Mouse (Mus musculus) hindbrain, embryonic 14.5 days (tissue): ENCODE results near the gene Ap2s1. TPM values are rescaled to one million over a fixed set of nuclear protein-coding genes. Genes with fewer than 3 reads are reported as not detected.
A peak's percentile ranks its signal among the peaks of the same experiment; 100 is the strongest.

Experiments
- ATAC-seq: fragments of 200-750 bp; cut with Nextera tagmentation; 2 replicates; pipeline ENCODE4 v1.8.0; 2017; ENCODE audit warnings: moderate number of reproducible peaks, mild to moderate bottlenecking, moderate TSS enrichment, moderate library complexity; ENCODE audit not compliant: low FRiP score
- DNase-seq: peaks from one replicate; pipeline ENCODE4 v3.0.0-alpha.2; 2015; ENCODE audit warnings: low spot score
- H3K27ac ChIP-seq: fragments of 300-500 bp; sonication (generic); 2 replicates; pipeline ENCODE4 v1.5.1; 2014; ENCODE audit warnings: mild to moderate bottlenecking, moderate library complexity
- H3K27me3 ChIP-seq: fragments of 300-500 bp; sonication (generic); 2 replicates; pipeline ENCODE4 v1.6.1; 2014; ENCODE audit warnings: mild to moderate bottlenecking, low read length, mixed read lengths; ENCODE audit not compliant: control insufficient read depth, insufficient read depth
- H3K36me3 ChIP-seq: fragments of 300-500 bp; sonication (generic); replicated peaks from 2 replicates; pipeline ENCODE4 v1.6.1; 2014; ENCODE audit not compliant: control insufficient read depth, insufficient read depth
- H3K4me1 ChIP-seq: fragments of 300-500 bp; sonication (generic); replicated peaks from 2 replicates; pipeline ENCODE4 v1.6.1; 2014; ENCODE audit warnings: antibody characterized with exemption, low read length, mixed read lengths; ENCODE audit not compliant: control insufficient read depth, insufficient read depth
- H3K4me2 ChIP-seq: fragments of 300-500 bp; sonication (generic); replicated peaks from 2 replicates; pipeline ENCODE4 v1.6.1; 2014; ENCODE audit warnings: mild to moderate bottlenecking, moderate library complexity
- H3K4me3 ChIP-seq: fragments of 300-500 bp; sonication (generic); replicated peaks from 2 replicates; pipeline ENCODE4 v1.5.1; 2014; ENCODE audit warnings: mild to moderate bottlenecking, low read length
- H3K9ac ChIP-seq: fragments of 300-500 bp; sonication (generic); 2 replicates; pipeline ENCODE4 v1.6.1; 2014
- H3K9me3 ChIP-seq: fragments of 300-500 bp; sonication (generic); 2 replicates; pipeline ENCODE4 v1.6.1; 2016; ENCODE audit warnings: low read length; ENCODE audit not compliant: control insufficient read depth
- WGBS: fragments of 180-500 bp; shearing (Covaris S2); extraction: QIAGEN DNeasy Blood & Tissue Kit; methylation state at CpG from one replicate; pipeline ENCODE4 v1.1.7; 2014; 5-methylcytosine and 5-hydroxymethylcytosine counted together
- polyA plus RNA-seq: library from polyadenylated mRNA; unstranded; fragments of >200 nt; fragmentation: Nextera tagmentation; extraction: Ambion mirVana; gene quantifications from 2 replicates; pipeline ENCODE4 v1.2.1, GENCODE M21; 2014

The Ap2s1 gene
- polyA plus RNA-seq, result 446 and 463 TPM in 2 replicates

DNA sequence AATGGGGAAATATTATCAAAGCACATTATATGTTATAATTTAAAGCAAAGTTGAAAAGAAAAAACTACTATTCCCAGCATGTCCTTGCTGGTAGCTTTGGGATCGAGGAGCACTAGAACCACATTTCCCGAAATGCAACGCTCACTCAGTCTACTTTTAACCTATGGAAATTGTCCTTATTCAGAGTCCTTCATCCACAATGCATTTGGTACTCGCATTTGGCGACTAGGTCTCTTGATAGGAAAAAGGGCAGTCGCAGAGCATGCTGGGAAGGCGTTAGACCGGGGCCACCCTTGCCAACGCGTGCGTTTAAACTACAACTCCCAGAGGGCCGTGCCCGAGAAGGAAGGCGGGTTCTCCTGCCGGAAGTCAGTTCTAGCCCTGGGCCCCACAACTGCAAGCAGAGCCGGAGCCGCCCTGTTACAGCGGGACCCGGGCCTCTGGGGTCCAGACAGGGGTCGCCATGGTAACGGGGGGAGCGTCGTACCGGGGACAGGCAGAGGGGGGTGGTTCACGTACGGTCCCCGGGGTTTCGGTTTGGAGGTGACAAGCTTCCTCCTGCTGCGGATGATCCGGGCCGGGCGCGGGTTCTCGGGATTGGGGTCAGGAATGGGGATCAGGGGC lies at the start of gene Ap2s1:
Gene Ap2s1, plus strand, starts transcription at position 338 of the 624 bp plus-strand sequence.
- no peaks in the 10 kb centered on the region for H3K9me3 ChIP-seq
- no peak within 1 kb of the TSS; the same call in 1 of the 2 replicates for H3K27ac ChIP-seq
- H3K4me1 ChIP-seq, result peaks cover 11% of the 10 kb centered on the region
- H3K36me3 ChIP-seq, result peaks cover under 1% of the 10 kb centered on the region; the same call in 1 of the 2 replicates
- H3K9ac ChIP-seq, result peak within 1 kb of the TSS; percentile 73
- H3K4me2 ChIP-seq, result peak within 1 kb of the TSS; percentile 94
- ATAC-seq (peak; percentile 96), DNase-seq (peak; percentile 98)
- WGBS, result 0% methylated on average over 34 of the region's 34 CpGs
- H3K4me3 ChIP-seq, result peak within 1 kb of the TSS; percentile 77
- H3K27me3 ChIP-seq, result no peaks in the 10 kb centered on the region

DNA sequence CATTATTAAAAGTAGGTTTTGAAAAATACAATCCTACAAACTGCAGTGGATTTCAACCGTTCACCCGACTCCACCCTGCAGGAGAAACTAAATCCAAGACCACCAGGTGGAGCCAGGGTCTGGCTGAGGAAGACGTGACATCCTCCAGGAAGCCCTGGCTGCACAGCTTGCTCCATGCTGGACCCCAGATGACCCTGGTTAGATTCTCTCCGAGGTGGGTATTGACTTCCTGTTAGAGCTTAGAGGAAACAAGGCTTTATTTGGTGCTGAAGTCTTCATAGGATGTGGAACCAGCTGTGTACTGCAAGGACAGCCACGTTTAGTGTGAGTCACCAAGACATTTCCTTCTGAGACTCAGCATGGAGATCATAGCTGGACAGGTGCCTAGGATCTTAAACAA lies 49.0 kb upstream of the Ap2s1 start:
- Histone ChIP-seq H3K27ac (no peak overlapping the region), H3K36me3 (no peaks in the 10 kb centered on the region), H3K4me2 (no peak overlapping the region), H3K4me3 (no peak overlapping the region), H3K4me1 (no peaks in the 10 kb centered on the region), H3K27me3 (no peaks in the 10 kb centered on the region), H3K9me3 (0 out of 2 replicates have a peak, but pooled peaks cover 3% of the 10 kb centered on the region), H3K9ac (no peak overlapping the region)
- WGBS, result 83% methylated on average over 5 of the region's 5 CpGs
- no peak for DNase-seq
- no peak for ATAC-seq

DNA sequence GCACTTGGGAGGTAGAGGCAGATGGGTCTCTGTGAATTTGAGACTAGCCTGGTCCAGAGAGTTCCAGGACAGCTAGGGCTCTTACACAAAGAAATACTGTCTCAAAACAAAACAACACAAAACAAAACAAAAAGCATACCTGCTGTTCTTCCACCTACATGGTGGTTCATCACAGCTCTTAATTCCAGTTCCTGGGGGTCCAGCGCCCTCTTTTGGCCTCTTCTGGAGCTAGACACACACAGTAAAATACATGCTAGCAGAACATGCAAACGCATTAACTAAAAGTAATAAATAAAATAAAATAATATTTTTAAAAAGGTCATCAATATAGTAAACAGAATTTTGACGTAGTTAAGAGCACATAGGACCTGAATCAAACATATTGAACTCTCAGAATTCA lies 43.2 kb upstream of the Ap2s1 start:
- 43% methylated on average over 3 of the region's 3 CpGs for WGBS
- H3K27ac ChIP-seq, result no peak overlapping the region

DNA sequence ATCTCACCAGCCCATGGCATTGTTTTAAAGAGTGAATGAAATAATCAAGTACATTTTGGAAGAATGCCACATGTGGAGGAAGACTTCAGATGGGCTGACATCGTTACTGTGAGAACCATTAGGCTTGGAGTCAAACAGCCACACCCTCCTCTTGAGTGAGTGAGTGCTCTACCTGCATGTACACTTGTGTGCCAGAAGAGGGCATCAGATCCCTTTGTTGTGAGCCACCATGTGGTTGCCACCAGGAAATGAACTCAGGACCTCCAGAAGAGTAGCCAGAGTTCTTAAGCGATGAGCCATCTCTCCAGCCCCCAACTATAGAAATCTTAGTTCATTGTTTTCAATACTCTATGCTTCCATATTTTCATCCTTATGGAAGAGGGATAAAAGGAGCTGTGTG lies 39.2 kb upstream of the Ap2s1 start:
- WGBS, result 51% methylated on average over 2 of the region's 2 CpGs
- Histone ChIP-seq H3K9ac (no peak overlapping the region), H3K27ac (no peak overlapping the region), H3K4me2 (no peak overlapping the region), H3K27me3 (no peaks in the 10 kb centered on the region), H3K4me1 (no peaks in the 10 kb centered on the region), H3K9me3 (no peaks in the 10 kb centered on the region), H3K4me3 (no peak overlapping the region), H3K36me3 (no peaks in the 10 kb centered on the region)
- DNase-seq (no peak), ATAC-seq (no peak)

More for the DNA sequence above, 43.2 kb upstream of the Ap2s1 start:
- DNase-seq, result peak; percentile 45
- Histone ChIP-seq H3K4me1 (no peaks in the 10 kb centered on the region), H3K9me3 (no peaks in the 10 kb centered on the region), H3K36me3 (no peaks in the 10 kb centered on the region), H3K4me2 (no peak overlapping the region), H3K27me3 (no peaks in the 10 kb centered on the region), H3K9ac (no peak overlapping the region), H3K4me3 (no peak overlapping the region)
- no peak for ATAC-seq

DNA sequence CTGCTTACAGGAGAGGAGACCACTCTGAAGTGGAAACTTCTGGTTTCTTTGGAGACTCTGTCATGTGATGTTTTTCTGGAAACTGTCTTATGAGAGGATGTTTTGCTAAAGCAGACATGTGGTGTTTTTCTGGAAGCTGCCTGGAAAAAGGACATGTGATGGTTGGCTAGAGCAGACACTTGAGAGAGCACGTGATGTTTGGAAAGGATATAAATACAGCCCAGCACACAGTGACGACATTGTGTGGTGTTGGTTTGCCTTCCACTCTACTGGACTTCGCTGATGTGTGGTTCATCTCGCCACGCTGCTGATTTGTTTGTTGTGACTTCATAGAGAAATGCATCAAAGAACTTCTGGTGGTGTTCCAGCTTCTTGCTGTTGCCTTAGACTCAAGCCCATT lies 37.6 kb upstream of the Ap2s1 start:
- no peak overlapping the region for H3K27ac ChIP-seq
- no peak overlapping the region for H3K4me2 ChIP-seq
- ATAC-seq (no peak), DNase-seq (no peak)
- no peaks in the 10 kb centered on the region for H3K4me1 ChIP-seq
- H3K36me3 ChIP-seq, result no peaks in the 10 kb centered on the region
- no peaks in the 10 kb centered on the region for H3K27me3 ChIP-seq
- 82% methylated on average over 5 of the region's 5 CpGs for WGBS
- no peaks in the 10 kb centered on the region for H3K9me3 ChIP-seq
- H3K4me3 ChIP-seq, result no peak overlapping the region
- H3K9ac ChIP-seq, result no peak overlapping the region

DNA sequence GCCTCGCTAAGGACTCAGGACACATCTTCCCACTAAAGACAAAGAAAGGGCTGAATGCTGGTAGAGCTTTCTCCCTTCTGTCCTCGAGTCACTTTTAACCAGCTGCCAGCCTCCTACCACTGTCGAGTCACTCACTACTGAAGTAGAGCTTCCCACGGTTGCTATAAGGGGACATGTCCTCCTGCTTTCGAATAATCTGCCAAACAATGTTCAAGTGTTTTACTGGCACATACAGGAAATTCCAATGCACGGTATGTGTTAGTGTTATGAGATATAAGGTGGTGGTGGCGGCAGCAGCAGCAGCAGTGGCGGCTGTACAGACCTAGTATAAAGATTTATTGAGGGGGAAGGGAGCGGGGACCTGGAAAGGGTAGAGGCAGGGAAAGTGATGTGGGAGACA lies 31.8 kb upstream of the Ap2s1 start:
- Histone ChIP-seq H3K9ac (no peak overlapping the region), H3K9me3 (no peaks in the 10 kb centered on the region), H3K4me2 (no peak overlapping the region), H3K36me3 (no peaks in the 10 kb centered on the region), H3K4me1 (no peaks in the 10 kb centered on the region), H3K27ac (no peak overlapping the region), H3K4me3 (no peak overlapping the region), H3K27me3 (no peaks in the 10 kb centered on the region)
- DNase-seq (no peak), ATAC-seq (no peak)
- 69% methylated on average over 9 of the region's 9 CpGs for WGBS

DNA sequence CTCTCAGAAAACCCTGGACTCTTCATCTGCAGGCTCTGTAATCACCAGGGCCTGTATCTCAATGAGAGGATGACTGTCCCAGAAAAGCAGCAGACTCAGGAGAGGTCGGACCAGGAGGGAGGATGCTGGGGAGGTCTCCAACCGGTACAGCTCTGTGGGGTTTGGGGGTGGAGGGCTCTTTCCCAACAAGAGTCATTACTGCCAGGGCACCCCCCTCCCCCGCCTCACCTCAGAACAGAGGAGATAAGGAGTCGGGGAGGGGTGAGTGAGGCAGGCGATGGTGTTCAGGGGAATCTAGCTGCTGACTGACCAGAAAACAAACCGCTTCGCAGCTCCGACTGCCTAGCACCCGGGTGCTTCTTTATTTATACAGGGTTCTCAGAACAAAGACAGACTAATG lies 30.0 kb upstream of the Ap2s1 start:
- H3K27me3 ChIP-seq, result no peaks in the 10 kb centered on the region
- no peak for DNase-seq
- H3K9ac ChIP-seq, result no peak overlapping the region
- 32% methylated on average over 9 of the region's 9 CpGs for WGBS
- H3K9me3 ChIP-seq, result no peaks in the 10 kb centered on the region
- no peaks in the 10 kb centered on the region for H3K4me1 ChIP-seq
- no peak for ATAC-seq
- H3K4me2 ChIP-seq, result no peak overlapping the region
- H3K27ac ChIP-seq, result no peak overlapping the region
- no peak overlapping the region for H3K4me3 ChIP-seq
- no peaks in the 10 kb centered on the region for H3K36me3 ChIP-seq

DNA sequence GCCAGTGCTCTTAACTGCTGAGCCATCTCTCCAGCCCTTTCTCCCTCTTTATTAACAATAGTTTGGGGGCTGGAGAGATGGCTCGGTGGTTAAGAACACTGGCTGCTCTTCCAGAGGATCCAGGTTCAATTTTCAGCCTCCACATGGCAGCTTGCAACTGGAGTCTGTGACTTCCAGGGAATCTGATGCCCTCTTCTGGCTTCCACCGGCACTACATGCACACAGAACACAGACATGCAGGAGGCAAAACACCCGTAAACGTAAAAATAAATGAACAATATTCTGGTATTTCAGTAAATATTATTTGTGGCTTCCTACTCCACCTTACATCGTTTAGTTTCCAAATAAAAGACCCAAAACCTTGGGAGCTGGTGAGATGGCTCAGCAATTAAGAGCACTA lies 27.6 kb upstream of the Ap2s1 start:
- ATAC-seq (no peak), DNase-seq (no peak)
- H3K4me2 ChIP-seq, result no peak overlapping the region
- no peaks in the 10 kb centered on the region for H3K36me3 ChIP-seq
- no peaks in the 10 kb centered on the region for H3K9me3 ChIP-seq
- no peak overlapping the region for H3K27ac ChIP-seq
- H3K9ac ChIP-seq, result no peak overlapping the region
- H3K27me3 ChIP-seq, result no peaks in the 10 kb centered on the region
- no peaks in the 10 kb centered on the region for H3K4me1 ChIP-seq
- H3K4me3 ChIP-seq, result no peak overlapping the region
- WGBS, result 82% methylated on average over 5 of the region's 5 CpGs

DNA sequence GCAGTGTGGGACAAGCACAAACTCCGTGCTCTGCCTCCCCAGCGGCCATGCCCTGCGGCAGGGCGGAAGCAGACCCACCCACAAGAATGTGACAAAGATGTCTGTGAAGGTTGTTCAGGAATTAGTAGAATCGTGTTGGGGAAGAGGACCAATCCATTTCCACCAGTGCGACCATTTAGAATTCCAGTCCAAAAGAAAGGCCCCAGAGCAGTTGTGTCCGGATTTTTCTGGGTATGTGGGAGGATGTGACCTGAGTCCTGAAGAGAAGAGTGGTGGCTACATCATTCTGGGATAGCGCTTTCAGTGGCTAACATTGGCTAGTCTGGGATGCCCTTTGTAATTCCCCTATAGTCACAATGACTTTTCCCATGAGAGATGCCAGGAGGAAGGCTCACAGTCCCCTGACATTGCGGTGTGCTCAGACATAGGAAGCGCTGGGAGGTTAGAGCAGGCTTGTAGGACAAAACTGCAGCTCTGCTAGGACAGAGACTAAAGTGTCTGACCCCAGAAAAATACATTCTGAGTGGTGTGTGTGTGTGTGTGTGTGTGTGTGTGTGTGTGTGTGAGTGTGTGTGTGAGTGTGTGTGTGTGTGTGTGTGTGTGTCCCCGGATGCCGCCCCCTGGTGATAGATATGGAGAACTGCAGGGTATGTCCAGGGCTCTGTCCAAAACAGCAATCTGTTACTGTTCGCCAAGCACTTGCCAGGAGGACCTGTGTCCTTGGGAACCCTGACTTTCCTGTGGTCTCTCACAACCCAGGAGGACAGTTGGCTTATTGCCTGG lies 25.4 kb upstream of the Ap2s1 start:
- DNase-seq (no peak), ATAC-seq (no peak)
- Histone ChIP-seq H3K4me2 (no peak overlapping the region), H3K36me3 (no peaks in the 10 kb centered on the region), H3K27me3 (no peaks in the 10 kb centered on the region), H3K27ac (no peak overlapping the region), H3K4me3 (no peak overlapping the region), H3K9ac (no peak overlapping the region), H3K9me3 (no peaks in the 10 kb centered on the region), H3K4me1 (no peaks in the 10 kb centered on the region)
- 83% methylated on average over 13 of the region's 13 CpGs for WGBS
